Mouse (Mus musculus) lung, adult 2 months (tissue): ENCODE measurements at regions not wholly inside any gene's neighbourhood (a gene's known extent, or its start where the extent isn't known, plus 50 kb on each side); places are given as distances from the start of the nearest gene placed in this dataset.

ENCODE experiments used
- CTCF ChIP-seq: fragments of 200-500 bp; IDR thresholded peaks from 2 replicates; pipeline ENCODE4 v1.5.1; 2011; ENCODE audit warnings: mild to moderate bottlenecking, low read length, control low read depth; ENCODE audit not compliant: insufficient read depth
- POLR2A ChIP-seq: fragments of 200-500 bp; IDR thresholded peaks from 2 replicates; pipeline ENCODE4 v1.6.1; 2011; ENCODE audit warnings: low read depth, mild to moderate bottlenecking, control low read depth, low read length, borderline replicate concordance; ENCODE audit errors: extremely low read depth

- no peak for TF ChIP-seq CTCF
- no peak for TF ChIP-seq POLR2A
Observed at GRCm38 (mm10) chr15:31911978-31912377, 265.1 kb upstream of the Tas2r119 start.
